Mouse (Mus musculus) telencephalon, adult 2 months (tissue): ENCODE results near the gene Nptn.

ENCODE experiments used
- DNase-seq: peaks from one replicate; pipeline ENCODE4 v3.0.0-alpha.2; 2011; ENCODE audit warnings: low read depth, low spot score

Nptn gene

DNA sequence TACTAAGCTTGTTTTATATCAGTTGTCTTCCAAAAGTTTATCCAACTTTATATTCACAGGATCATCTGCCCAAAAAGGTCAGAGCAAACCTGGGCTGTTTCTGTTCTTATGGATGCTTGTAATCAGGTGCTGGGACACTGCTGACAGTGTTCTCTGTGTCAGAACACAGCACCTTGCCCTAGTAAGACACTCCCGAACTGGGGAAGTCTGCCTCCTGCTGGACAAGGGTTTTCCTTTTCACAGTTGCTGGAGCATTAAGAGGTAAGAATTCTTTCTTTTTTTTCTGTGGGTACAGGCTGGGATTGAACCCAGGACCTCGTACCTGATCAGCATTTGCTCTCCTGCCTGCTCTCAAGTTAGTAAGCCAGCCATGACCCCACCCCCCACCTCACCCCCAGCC is 74.4 kb downstream of the Nptn start:
- DNase-seq: no peak

DNA sequence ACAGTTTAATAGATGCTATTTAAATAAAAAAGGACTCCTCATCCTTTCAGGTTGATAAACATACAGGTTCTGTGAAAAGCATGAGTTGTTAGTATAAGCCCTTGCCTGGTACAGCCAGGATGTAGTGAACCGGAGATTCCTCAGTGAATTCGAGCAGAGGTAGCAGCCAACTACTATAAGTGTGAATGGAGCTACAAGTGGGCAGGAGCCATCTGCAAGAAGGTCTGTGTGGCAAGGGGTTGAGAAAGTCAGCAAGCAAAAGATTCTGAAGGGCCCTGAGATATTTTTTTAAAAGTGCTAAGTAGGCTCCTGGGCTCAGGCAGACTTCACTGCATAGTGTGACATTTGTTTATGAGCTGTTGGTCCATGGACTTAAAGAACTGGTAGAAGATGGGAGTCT is 74.8 kb downstream of the Nptn start:
- no peak for DNase-seq

DNA sequence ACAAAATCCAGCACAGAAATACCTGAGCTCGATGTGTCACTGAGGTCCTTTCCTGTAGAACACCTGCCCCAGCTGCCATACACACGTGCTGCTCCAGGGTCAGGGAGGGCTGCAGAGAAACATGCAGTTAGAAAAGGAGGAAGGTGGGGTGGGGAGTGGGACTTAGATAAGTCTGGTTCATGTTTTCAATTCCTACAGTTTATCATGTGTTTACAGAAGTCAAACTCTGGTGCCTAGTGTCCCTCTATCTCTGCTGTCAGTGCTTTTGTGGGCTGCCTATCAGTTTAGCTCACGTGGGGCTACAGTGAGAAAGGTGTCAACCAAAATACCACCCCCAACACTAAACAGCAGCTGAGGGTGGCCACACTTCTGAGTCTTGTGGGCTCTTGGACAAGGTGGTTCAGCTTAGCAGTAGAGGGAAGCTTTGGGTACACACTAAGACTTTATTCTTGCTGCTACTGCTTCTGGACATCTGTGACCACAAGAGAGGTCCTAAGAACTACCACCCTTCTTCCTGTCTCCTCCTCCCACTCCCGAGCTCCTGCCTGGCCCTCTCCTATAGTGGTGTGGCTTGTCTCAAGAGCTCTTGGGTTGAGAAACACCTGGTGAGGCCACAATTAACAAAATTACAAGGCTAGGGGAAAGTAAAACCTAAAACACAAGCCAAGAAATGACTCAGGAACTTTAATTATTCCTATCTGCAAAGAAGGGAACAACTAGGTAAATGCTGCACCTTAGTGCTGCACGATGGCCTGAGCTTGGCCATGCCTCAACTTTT is 75.9 kb downstream of the Nptn start:
- DNase-seq: no peak

GRCm38 (mm10) chr9:58658596-58659309 is 76.7 kb downstream of the Nptn start:
- no peak for DNase-seq

DNA sequence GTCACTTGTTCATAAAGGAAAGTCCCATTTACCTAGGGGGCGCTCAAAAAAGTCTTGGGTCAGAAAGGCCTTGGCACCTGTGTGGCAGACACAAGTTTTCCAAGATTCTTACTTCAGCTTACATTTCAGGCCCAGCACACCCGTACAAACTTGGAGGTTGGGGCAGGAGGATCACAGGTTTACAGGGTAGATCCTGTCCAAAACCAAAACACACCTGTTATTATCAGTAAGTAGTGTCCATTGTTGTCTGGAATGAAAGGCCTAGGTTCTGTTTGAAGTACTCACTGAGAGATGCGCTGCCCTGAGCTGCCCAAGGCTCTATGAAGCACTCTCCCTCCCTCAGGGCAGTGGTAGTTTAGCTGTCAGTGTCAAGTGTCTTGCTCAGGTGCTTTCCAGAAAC is 77.3 kb downstream of the Nptn start:
- no peak for DNase-seq

GRCm38 (mm10) chr9:58659989-58660388 is 77.9 kb downstream of the Nptn start:
- no peak for DNase-seq

- no peak for DNase-seq
Observed at GRCm38 (mm10) chr9:58660673-58661072, 78.6 kb downstream of the Nptn start.

DNA sequence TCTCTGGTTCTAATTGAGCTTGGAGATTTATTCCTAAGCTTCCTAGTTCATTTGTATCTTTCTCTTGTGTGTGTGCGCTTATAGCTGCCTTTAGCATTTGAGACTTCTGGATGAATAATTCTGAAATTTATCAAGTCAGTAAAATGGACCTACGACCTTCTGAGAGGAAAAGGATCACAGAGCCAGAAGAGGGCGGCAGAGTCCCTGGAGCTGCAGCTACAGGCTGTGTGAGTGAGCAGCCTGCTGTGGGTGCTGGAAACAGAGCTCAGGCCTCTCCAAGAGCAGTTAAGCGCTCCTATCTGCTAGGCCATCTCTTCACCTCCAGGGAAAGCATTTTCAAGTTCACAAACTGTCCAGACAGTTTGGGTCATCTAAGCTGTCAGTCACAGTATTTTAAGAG is 80.0 kb downstream of the Nptn start:
- DNase-seq: no peak

- DNase-seq: no peak
Observed at GRCm38 (mm10) chr9:58662791-58663190, 80.8 kb downstream of the Nptn start.

GRCm38 (mm10) chr9:58665492-58665891 is 83.5 kb downstream of the Nptn start:
- DNase-seq: no peak

DNA sequence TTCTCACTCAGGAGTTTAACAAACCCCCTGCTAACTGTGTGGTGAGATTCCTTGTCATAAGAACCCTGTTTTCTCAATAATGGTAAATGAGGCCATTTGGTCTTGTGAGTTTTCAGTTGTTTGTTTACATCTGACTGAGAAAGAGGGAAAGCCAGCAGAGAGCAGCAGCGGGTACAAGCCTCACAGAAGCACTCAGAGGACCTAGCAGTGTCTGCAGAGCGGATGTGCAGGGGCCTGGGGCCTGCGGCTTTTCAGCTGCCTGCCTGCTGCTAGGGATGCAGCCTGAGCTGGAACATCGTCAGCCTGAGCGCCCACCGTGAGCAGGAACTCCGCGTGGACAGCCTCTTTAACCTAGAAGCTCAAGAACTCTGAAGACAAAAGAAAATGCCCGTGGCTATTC is 84.2 kb downstream of the Nptn start:
- no peak for DNase-seq

- DNase-seq: no peak
Observed at GRCm38 (mm10) chr9:58667244-58667643, 85.2 kb downstream of the Nptn start.

GRCm38 (mm10) chr9:58668171-58668570 is 86.1 kb downstream of the Nptn start:
- DNase-seq: no peak

- no peak for DNase-seq
Observed at GRCm38 (mm10) chr9:58669071-58669470, 87.0 kb downstream of the Nptn start.

DNA sequence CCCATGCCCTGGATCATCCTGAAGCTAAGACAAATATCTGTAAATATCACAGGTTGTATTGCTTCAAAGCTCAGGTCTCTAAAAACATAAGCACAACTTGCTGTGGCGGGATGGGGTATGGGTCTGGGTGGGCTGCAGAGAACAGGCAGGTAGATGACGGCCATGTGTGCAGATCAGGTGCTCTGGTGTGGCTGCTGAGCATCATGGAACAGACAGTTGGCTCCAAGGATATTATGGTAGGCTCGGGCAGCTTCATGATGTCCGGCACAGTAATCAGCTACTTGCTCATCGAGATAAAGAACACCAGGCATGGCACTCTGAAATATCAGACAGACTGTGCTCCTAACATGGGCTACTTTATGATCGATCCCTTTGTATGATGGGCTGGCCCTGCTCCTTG is 87.8 kb downstream of the Nptn start:
- DNase-seq: no peak

- no peak for DNase-seq
Observed at GRCm38 (mm10) chr9:58672474-58672873, 90.4 kb downstream of the Nptn start.

GRCm38 (mm10) chr9:58674736-58675135 is 92.7 kb downstream of the Nptn start:
- DNase-seq: no peak

GRCm38 (mm10) chr9:58675371-58675770 is 93.3 kb downstream of the Nptn start:
- no peak for DNase-seq

DNA sequence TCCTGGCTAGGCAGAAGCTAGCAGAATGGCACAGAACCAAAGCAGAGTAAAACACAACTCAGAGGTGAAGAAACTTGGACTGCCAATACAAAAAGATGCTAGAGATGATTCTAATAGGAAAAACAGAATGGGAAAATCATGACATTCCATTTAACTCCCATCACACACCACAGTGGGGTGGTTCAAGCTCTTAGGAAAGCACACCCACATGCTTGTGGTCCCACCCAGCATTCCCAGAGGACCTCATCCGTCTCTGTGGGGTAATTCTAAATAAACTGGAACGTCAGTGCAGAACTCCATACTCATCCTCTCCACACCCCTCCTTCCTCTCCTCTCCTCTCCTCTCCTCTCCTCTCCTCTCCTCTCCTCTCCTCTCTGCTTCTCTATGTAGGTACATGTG is 99.4 kb downstream of the Nptn start:
- no peak for DNase-seq

DNA sequence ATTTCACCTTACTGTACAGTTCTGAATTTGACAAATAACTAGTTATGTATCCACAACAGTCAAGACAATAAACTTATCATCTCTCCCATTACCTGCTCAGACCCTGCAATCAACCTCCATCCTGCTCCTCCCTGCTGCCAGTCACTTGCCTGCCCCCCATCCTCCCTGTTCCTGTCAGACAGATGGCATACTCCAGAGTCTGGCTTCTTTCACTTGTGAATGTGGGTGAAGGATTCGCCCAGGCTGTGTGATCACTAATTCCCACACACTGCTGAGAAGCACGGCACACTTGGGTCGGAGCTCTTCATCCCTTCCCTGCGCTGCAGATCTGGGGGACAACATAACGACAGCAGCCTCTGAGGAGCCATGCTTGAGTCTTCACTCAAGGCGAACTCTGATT is 100.1 kb downstream of the Nptn start:
- DNase-seq: peak; percentile 43

DNA sequence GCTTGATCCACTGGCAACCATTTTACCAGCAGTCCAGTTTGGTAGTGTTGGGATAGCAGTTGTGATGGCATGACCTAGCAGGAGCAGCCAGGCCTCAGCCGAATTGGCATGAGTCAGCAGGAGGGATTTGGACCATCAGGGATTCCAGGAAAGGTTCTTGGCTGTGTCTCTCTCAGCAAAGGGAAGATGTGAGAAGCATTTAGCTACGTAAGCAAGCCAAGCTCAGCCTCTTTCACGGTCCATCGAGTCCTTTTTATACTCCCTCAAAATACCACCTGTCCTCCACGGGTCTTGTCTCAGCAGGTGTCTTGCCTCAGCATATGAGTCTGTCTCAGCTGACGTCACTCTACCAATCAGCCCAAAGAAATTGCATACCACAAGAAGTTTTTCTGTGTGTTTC is 101.3 kb downstream of the Nptn start:
- no peak for DNase-seq

- no peak for DNase-seq
Observed at GRCm38 (mm10) chr9:58685290-58685689, 103.2 kb downstream of the Nptn start.

DNA sequence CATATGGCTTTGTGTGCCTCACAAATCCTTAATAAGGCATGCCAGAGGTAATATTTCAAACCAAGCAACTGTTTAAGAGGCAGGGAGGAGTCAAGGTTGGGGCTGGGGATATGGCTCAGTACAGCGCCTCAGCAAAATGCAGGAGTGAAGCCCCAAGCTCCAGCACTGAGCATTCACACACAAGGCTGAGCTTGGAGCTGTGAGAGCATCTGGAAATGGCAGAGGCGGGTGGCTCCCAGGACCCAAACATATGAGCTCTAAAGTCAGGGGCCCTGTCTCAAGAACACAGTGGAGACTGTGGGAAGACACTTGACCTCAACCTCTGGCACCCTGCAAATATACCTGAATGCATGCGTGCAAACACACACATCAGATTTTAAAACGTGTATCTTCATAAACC is 106.0 kb downstream of the Nptn start:
- DNase-seq: no peak
